Mouse (Mus musculus) Patski (cell line): ENCODE measurements around the gene Cntnap2. TPM values are rescaled to one million over a fixed set of nuclear protein-coding genes. Genes with fewer than 3 reads are reported as not detected.

Experiments used
- ATAC-seq: fragments of 100-300 bp; one replicate; pipeline ENCODE4 v1.8.0; 2021
- CTCF ChIA-PET: fragments of 350-600 bp; sonication (Branson Sonifier 250); formaldehyde crosslinking; loops from one replicate; lab custom pipeline; 2022; ENCODE audit warnings: inconsistent platforms; lab: Charles Lee
- POLR2A ChIA-PET: fragments of 350-600 bp; sonication (Branson Sonifier 250); formaldehyde crosslinking; loops from one replicate; lab custom pipeline; 2022; ENCODE audit warnings: antibody characterized with exemption, inconsistent platforms; lab: Charles Lee
- DNase-seq: peaks from one replicate; pipeline ENCODE4 v3.0.0-alpha.2; 2011; ENCODE audit warnings: low read depth, low spot score
- H3K27me3 ChIP-seq: fragments of 371-371 bp; one replicate; pipeline ENCODE4 v1.5.1; 2021
- CTCF ChIP-seq: fragments of 100-300 bp; IDR thresholded peaks from one replicate; pipeline ENCODE4 v1.5.1; 2021
- in situ Hi-C: fragments of 300-500 bp; cut with MboI; formaldehyde crosslinking; loops from 3 replicates; pipeline ENCODE4 v1.11.1; 2018; ENCODE audit warnings: low pct_unique_long_range_greater_than_20kb, mixed read lengths
- polyA plus RNA-seq: library from polyadenylated mRNA; unstranded; gene quantifications from one replicate; pipeline ENCODE4 v1.2.3, GENCODE M21; 2021

The Cntnap2 gene
- polyA plus RNA-seq, 1 experiment from 2014 or later, result 0.01 TPM

GRCm38 (mm10) chr6:45938263-45938662, 879.1 kb downstream of the Cntnap2 start:
- TF ChIP-seq CTCF, result no peak
- H3K27me3 ChIP-seq, result no peaks in the 10 kb centered on the region
- no peak for ATAC-seq
- ChIA-PET POLR2A (no interaction called here), CTCF (no interaction called here)
- in situ Hi-C loops, result no loop called here
- DNase-seq, result no peak

- ATAC-seq, result no peak
- ChIA-PET CTCF (no interaction called here), POLR2A (no interaction called here)
- in situ Hi-C loops, result no loop called here
- H3K27me3 ChIP-seq, result no peaks in the 10 kb centered on the region
- no peak for TF ChIP-seq CTCF
- DNase-seq, result no peak
These were observed 879.6 kb downstream of the Cntnap2 start for GRCm38 (mm10) chr6:45938775-45939174.

- DNase-seq (no peak), ATAC-seq (no peak)
- POLR2A ChIA-PET, result no interaction called here
- H3K27me3 ChIP-seq, result no peaks in the 10 kb centered on the region
- no peak for TF ChIP-seq CTCF
- in situ Hi-C loops, result no loop called here
- CTCF ChIA-PET, result no interaction called here
These were observed 886.2 kb downstream of the Cntnap2 start for GRCm38 (mm10) chr6:45945144-45945985.

GRCm38 (mm10) chr6:45954773-45955172, 895.6 kb downstream of the Cntnap2 start:
- ATAC-seq, result no peak
- ChIA-PET CTCF (no interaction called here), POLR2A (no interaction called here)
- in situ Hi-C loops, result no loop called here
- H3K27me3 ChIP-seq, result no peaks in the 10 kb centered on the region
- TF ChIP-seq CTCF, result no peak
- no peak for DNase-seq

GRCm38 (mm10) chr6:45964494-45964893, 905.3 kb downstream of the Cntnap2 start:
- in situ Hi-C loops, result no loop called here
- TF ChIP-seq CTCF, result no peak
- ATAC-seq, result no peak
- no peaks in the 10 kb centered on the region for H3K27me3 ChIP-seq
- CTCF ChIA-PET, result interaction anchor here (0.6 kb wide), 1 partner anchor 315 kb away, joined by 3 read pairs; no protein-coding TSS in a partner anchor
- no peak for DNase-seq
- POLR2A ChIA-PET, result no interaction called here

GRCm38 (mm10) chr6:45974471-45975154, 915.5 kb downstream of the Cntnap2 start:
- no peaks in the 10 kb centered on the region for H3K27me3 ChIP-seq
- no peak for TF ChIP-seq CTCF
- POLR2A ChIA-PET, result no interaction called here
- no peak for DNase-seq
- in situ Hi-C loops, result no loop called here
- CTCF ChIA-PET, result interaction anchor here (0.7 to 1.2 kb wide), 2 partner anchors 11 to 92 kb away, joined by 3 read pairs; no protein-coding TSS in a partner anchor
- ATAC-seq, result no peak

- ATAC-seq, result no peak
- in situ Hi-C loops, result no loop called here
- no peak for TF ChIP-seq CTCF
- ChIA-PET POLR2A (no interaction called here), CTCF (interaction anchor here (1.5 kb wide), 1 partner anchor 11 kb away, joined by 5 read pairs; no protein-coding TSS in a partner anchor)
- H3K27me3 ChIP-seq, result no peaks in the 10 kb centered on the region
- DNase-seq, result no peak
These were observed 920.0 kb downstream of the Cntnap2 start for GRCm38 (mm10) chr6:45979171-45979570.

- in situ Hi-C loops, result no loop called here
- TF ChIP-seq CTCF, result no peak
- no peak for ATAC-seq
- H3K27me3 ChIP-seq, result no peaks in the 10 kb centered on the region
- DNase-seq, result no peak
- CTCF ChIA-PET, result no interaction called here
- POLR2A ChIA-PET, result no interaction called here
These were observed 928.9 kb downstream of the Cntnap2 start for GRCm38 (mm10) chr6:45988051-45988450.

- no peak for DNase-seq
- ChIA-PET CTCF (interaction anchor here (1.8 kb wide), 1 partner anchor 12 kb away, joined by 5 read pairs; no protein-coding TSS in a partner anchor), POLR2A (no interaction called here)
- ATAC-seq, result no peak
- in situ Hi-C loops, result no loop called here
- H3K27me3 ChIP-seq, result no peaks in the 10 kb centered on the region
- TF ChIP-seq CTCF, result no peak
These were observed 931.9 kb downstream of the Cntnap2 start for GRCm38 (mm10) chr6:45991086-45991485.

- DNase-seq, result no peak
- ATAC-seq, result no peak
- TF ChIP-seq CTCF, result no peak
- in situ Hi-C loops, result no loop called here
- POLR2A ChIA-PET, result no interaction called here
- no peaks in the 10 kb centered on the region for H3K27me3 ChIP-seq
- CTCF ChIA-PET, result no interaction called here
These were observed 963.5 kb downstream of the Cntnap2 start for GRCm38 (mm10) chr6:46022515-46023143.
